Mouse (Mus musculus) kidney, adult 8-10 months (tissue): ENCODE measurements around the gene Gm17428.

Experiments
- DNase-seq, 2 experiments: peaks; one replicate each; pipeline ENCODE4 v3.0.0; 2022

The Gm17428 gene

GRCm38 (mm10) chr14:55014991-55015766 lies 38.4 kb downstream of the Gm17428 start, which contains the start of gene Ngdn:
TSS of gene Ngdn (plus strand) at chr14:55015454.
- peak; percentile 100 for DNase-seq

GRCm38 (mm10) chr14:55015767-55016111 lies 39.0 kb downstream of the Gm17428 start:
- DNase-seq: no peak

- DNase-seq: no peak
Measured at GRCm38 (mm10) chr14:55016876-55017275, 40.1 kb downstream of the Gm17428 start.

GRCm38 (mm10) chr14:55020394-55020793 lies 43.7 kb downstream of the Gm17428 start:
- DNase-seq: no peak

- DNase-seq: no peak
Measured at GRCm38 (mm10) chr14:55023011-55023410, 46.3 kb downstream of the Gm17428 start.

GRCm38 (mm10) chr14:55024236-55024635 lies 47.5 kb downstream of the Gm17428 start:
- DNase-seq: peak; percentile 30 to 64

- DNase-seq: no peak
Measured at GRCm38 (mm10) chr14:55025527-55025926, 48.8 kb downstream of the Gm17428 start.
